Mouse (Mus musculus): ENCODE measurements around the gene Tmem248. TPM values are rescaled to one million over a fixed set of nuclear protein-coding genes. Genes with fewer than 3 reads are reported as not detected.
A peak's percentile ranks its signal among the peaks of the same experiment; 100 is the strongest.
"Not testable (repeated sequence)": the region's sequence is repeated elsewhere in the genome, so short reads cannot be mapped to it uniquely, and the experiment has no call there.

Gene Tmem248
- polyA plus RNA-seq, 1 experiment, result 30.9 TPM

DNA sequence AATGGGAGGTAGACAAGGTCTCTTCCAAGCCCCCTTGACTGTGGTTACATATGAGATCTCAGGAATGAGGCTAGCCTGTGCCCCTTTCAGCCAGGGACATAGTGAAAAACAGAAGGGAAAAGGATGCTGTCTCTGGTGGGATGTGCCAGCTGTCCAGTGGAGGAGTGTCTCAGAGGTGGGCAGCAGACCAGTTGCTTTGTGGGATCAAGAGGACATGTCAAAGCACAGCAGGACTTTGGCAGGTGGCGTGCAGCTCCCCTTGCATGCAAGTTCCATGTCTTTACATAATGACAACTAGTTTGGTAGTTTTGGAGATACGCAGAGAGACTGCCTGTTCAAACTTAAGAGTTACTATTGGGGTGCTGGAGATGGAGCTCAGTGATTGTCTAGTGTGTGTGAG, 23.0 kb downstream of the Tmem248 start:
- Histone ChIP-seq H3K27me3 (replicated peaks; ENCODE audit: control insufficient read depth, insufficient read depth, low read length) (no peaks in the 10 kb centered on the region), H3K36me3 (ENCODE audit: control insufficient read depth, insufficient read depth, low read length) (peaks cover 5% of the 10 kb centered on the region), H3K27ac (ENCODE audit: insufficient read depth, low read depth, low read length) (no peak overlapping the region), H3K4me1 (ENCODE audit: control insufficient read depth, insufficient read depth, low read length) (no peaks in the 10 kb centered on the region), H3K4me3 (ENCODE audit: insufficient read depth, low read depth, low read length) (no peak overlapping the region)
- TF ChIP-seq CTCF (conservative IDR thresholded peaks at IDR 0.05; ENCODE audit: insufficient read depth, insufficient read length, low read depth, low read length), result no peak
- TF ChIP-seq POLR2A (IDR thresholded peaks at IDR 0.05; ENCODE audit: low read depth, low read length), result no peak
- 93% methylated on average over 2 of the region's 2 CpGs for WGBS
- DNase-seq, result no peak

- no peaks in the 10 kb centered on the region for H3K4me1 ChIP-seq (ENCODE audit: control insufficient read depth, insufficient read depth, low read length)
- H3K4me3 ChIP-seq (ENCODE audit: insufficient read depth, low read depth, low read length), result no peak overlapping the region
- no peak for DNase-seq
- WGBS, result 88% methylated on average over 12 of the region's 12 CpGs
- H3K27me3 ChIP-seq (replicated peaks; ENCODE audit: control insufficient read depth, insufficient read depth, low read length), result no peaks in the 10 kb centered on the region
- no peak overlapping the region for H3K27ac ChIP-seq (ENCODE audit: insufficient read depth, low read depth, low read length)
- peaks cover 6% of the 10 kb centered on the region for H3K36me3 ChIP-seq (ENCODE audit: control insufficient read depth, insufficient read depth, low read length)
- TF ChIP-seq CTCF (conservative IDR thresholded peaks at IDR 0.05; ENCODE audit: insufficient read depth, insufficient read length, low read depth, low read length), result no peak
Measured at GRCm38 (mm10) chr5:130241426-130241825, 24.5 kb downstream of the Tmem248 start.

DNA sequence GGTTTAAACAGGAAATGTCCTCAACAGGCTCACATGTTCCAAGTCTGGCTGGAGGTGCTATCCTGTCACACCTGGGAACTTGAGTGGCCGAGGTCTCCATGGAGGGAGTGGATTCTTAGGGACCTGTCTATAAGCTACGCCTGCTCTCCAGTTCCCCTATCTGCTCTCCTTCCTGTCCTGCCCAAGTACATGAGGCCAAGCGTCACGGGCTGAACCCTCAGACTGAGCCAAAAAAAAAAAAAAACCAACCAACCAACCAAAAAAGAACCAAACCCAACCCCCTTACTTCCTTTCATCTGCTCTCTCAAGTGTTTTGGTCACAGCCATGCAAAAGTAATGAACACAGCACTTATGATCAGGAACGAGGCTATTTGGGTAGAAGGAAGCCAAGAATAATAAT, 30.9 kb downstream of the Tmem248 start:
- Histone ChIP-seq H3K4me3 (ENCODE audit: insufficient read depth, low read depth, low read length) (no peak overlapping the region), H3K27me3 (replicated peaks; ENCODE audit: control insufficient read depth, insufficient read depth, low read length) (no peaks in the 10 kb centered on the region), H3K36me3 (ENCODE audit: control insufficient read depth, insufficient read depth, low read length) (peaks cover 9% of the 10 kb centered on the region), H3K4me1 (ENCODE audit: control insufficient read depth, insufficient read depth, low read length) (no peaks in the 10 kb centered on the region), H3K27ac (ENCODE audit: insufficient read depth, low read depth, low read length) (no peak overlapping the region)
- 53% methylated on average over 5 of the region's 5 CpGs for WGBS
- no peak for TF ChIP-seq POLR2A (IDR thresholded peaks at IDR 0.05; ENCODE audit: low read depth, low read length)
- no peak for TF ChIP-seq CTCF (conservative IDR thresholded peaks at IDR 0.05; ENCODE audit: insufficient read depth, insufficient read length, low read depth, low read length)
- no peak for DNase-seq

GRCm38 (mm10) chr5:130254164-130255016, 37.5 kb downstream of the Tmem248 start:
- Histone ChIP-seq H3K4me1 (ENCODE audit: control insufficient read depth, insufficient read depth, low read length) (peaks cover 5% of the 10 kb centered on the region; the same call in 1 of the 2 replicates), H3K36me3 (ENCODE audit: control insufficient read depth, insufficient read depth, low read length) (peaks cover 5% of the 10 kb centered on the region; the same call in 1 of the 2 replicates), H3K4me3 (ENCODE audit: insufficient read depth, low read depth, low read length) (peak overlapping the region; percentile 92), H3K27ac (ENCODE audit: insufficient read depth, low read depth, low read length) (peak overlapping the region; percentile 94), H3K27me3 (replicated peaks; ENCODE audit: control insufficient read depth, insufficient read depth, low read length) (no peaks in the 10 kb centered on the region)
- WGBS, result 5% methylated on average over 19 of the region's 19 CpGs
- TF ChIP-seq CTCF (conservative IDR thresholded peaks at IDR 0.05; ENCODE audit: insufficient read depth, insufficient read length, low read depth, low read length) (peak; percentile 37), POLR2A (IDR thresholded peaks at IDR 0.05; ENCODE audit: low read depth, low read length) (no peak)
- peak; percentile 72 for DNase-seq

- peak within 1 kb of the TSS; percentile 92 for H3K4me3 ChIP-seq (ENCODE audit: insufficient read depth, low read depth, low read length)
- peak within 1 kb of the TSS; percentile 94 for H3K27ac ChIP-seq (ENCODE audit: insufficient read depth, low read depth, low read length)
- peaks cover 5% of the 10 kb centered on the region; the same call in 1 of the 2 replicates for H3K4me1 ChIP-seq (ENCODE audit: control insufficient read depth, insufficient read depth, low read length)
- peak; percentile 94 for TF ChIP-seq POLR2A (IDR thresholded peaks at IDR 0.05; ENCODE audit: low read depth, low read length)
- no peak for TF ChIP-seq CTCF (conservative IDR thresholded peaks at IDR 0.05; ENCODE audit: insufficient read depth, insufficient read length, low read depth, low read length)
- peak; percentile 99 for DNase-seq
- no peaks in the 10 kb centered on the region for H3K27me3 ChIP-seq (replicated peaks; ENCODE audit: control insufficient read depth, insufficient read depth, low read length)
- peaks cover 3% of the 10 kb centered on the region; the same call in 1 of the 2 replicates for H3K36me3 ChIP-seq (ENCODE audit: control insufficient read depth, insufficient read depth, low read length)
- WGBS, result under 1% methylated on average over 52 of the region's 52 CpGs
Measured at GRCm38 (mm10) chr5:130255017-130255720, 38.3 kb downstream of the Tmem248 start, which contains the start of the genes Sbds and Tyw1. Gene Sbds (minus strand): TSS chr5:130255530. Gene Tyw1 (plus strand): TSS chr5:130255619.

- H3K4me3 ChIP-seq (ENCODE audit: insufficient read depth, low read depth, low read length); DNase-seq: not testable (repeated sequence)
- WGBS, result 25% methylated on average over 20 of the region's 20 CpGs
Measured at GRCm38 (mm10) chr5:130255799-130256525, 39.1 kb downstream of the Tmem248 start.

More at GRCm38 (mm10) chr5:130255799-130256525, 39.1 kb downstream of the Tmem248 start:
- not testable (repeated sequence) for H3K27me3 ChIP-seq (replicated peaks; ENCODE audit: control insufficient read depth, insufficient read depth, low read length); H3K27ac ChIP-seq (ENCODE audit: insufficient read depth, low read depth, low read length); H3K36me3 ChIP-seq (ENCODE audit: control insufficient read depth, insufficient read depth, low read length); H3K4me1 ChIP-seq (ENCODE audit: control insufficient read depth, insufficient read depth, low read length)
